Mouse (Mus musculus) E14TG2a.4 (cell line): ENCODE data around the gene Exoc6b.

Experiments
- CTCF ChIP-seq: conservative IDR thresholded peaks from 2 replicates; pipeline ENCODE4 v1.5.1; 2014; ENCODE audit warnings: low read length
- NANOG ChIP-seq: IDR thresholded peaks from 2 replicates; pipeline ENCODE4 v1.6.1; 2014; ENCODE audit warnings: borderline replicate concordance, low read length, mixed read lengths
- POU5F1 ChIP-seq: IDR thresholded peaks from 2 replicates; pipeline ENCODE4 v1.6.1; 2014; ENCODE audit warnings: low read length, borderline replicate concordance

- TF ChIP-seq CTCF (no peak), POU5F1 (no peak), NANOG (no peak)
Measured at GRCm38 (mm10) chr6:84806132-84806730, 263.1 kb downstream of the Exoc6b start.
